Mouse (Mus musculus) layer of hippocampus, adult 18-20 months (tissue): ENCODE data around the gene Prdm15. TPM values are rescaled to one million over a fixed set of nuclear protein-coding genes. Genes with fewer than 3 reads are reported as not detected.

Source experiments
- DNase-seq, 2 experiments: peaks; one replicate each; pipeline ENCODE4 v3.0.0; 2022; ENCODE audit warnings: low spot score in 2 of 2
- microRNA-seq, 2 experiments: library from miRNA; unstranded; fragments of <30 nt; microRNA quantifications; one replicate each; pipeline ENCODE4 v1.2.0; 2021
- total RNA-seq, 2 experiments: library from RNA; stranded (reverse); gene quantifications; 2 replicates each; pipeline ENCODE4 v1.2.3; 2021

Gene Prdm15
- total RNA-seq, 2 experiments from 2014 or later: 23.4 to 24.5 TPM

DNA sequence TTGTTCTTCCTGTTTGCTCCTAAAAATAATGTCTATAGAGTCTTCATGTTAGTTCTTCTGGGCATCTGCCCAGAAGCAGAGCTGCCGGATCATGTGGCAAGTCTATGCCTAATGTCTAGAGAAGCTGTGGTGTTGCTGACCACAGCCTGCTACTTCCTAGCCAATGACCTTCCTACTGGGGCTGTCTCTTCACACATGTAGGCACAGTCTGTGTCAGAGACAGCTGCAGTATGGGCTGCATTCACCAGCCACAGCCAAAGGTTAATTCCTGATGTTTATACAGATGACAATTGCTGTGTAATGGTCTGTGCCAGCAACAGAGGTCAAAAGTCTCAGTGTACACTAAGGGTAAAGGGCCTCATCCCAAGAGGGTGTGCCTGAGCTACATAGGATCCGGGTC is 95.2 kb downstream of the Prdm15 start:
- DNase-seq: no peak

DNA sequence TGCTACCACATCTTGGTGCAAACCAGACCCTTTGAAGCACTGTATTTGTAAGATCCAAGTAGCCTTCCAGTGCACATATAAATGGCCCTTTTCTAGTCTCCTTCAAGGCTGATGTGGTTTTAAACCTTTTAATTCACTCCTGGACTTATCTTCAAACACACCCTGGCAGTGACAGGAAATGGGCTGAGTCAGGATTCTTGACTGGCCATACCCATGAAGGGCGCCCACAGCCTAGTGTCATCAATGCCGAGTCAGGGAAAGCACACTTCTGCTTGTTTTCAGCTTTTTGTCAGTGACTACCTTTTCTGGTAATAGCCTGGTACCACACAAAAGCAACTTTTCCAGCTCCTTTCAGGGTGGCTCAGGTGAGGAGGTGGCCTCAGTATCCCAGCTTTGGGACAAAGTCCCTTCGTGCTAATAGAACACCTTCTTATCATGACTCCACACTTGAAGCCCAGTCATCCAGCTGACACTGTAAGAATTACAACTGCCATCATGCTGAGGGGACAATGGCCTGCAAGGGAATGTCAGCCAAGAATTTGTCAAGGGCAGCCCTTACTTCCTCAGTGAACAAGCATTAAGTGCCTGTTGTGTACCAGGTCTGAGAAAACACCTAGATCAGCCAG is 99.2 kb downstream of the Prdm15 start:
- DNase-seq: no peak

DNA sequence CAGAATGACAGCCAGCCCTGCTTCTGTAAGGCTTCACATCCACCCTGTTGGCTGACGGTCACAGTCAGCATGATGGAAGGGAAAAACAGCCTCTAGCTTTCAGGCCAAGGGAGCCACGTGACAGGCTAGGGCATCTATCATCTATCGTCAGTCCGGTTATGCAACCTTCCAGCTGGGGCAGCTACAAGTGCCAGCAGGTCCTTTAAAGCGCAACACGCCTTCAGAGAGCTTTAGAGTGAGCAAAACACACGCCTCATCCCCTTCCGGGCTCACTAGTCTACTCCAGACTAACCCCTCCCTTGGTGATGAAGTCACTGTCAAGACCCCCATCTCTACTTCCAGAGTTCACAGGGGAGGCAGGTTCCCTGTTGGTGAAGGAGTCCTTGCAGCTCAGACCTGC is 99.8 kb downstream of the Prdm15 start:
- DNase-seq: peak; percentile 43 to 69

DNA sequence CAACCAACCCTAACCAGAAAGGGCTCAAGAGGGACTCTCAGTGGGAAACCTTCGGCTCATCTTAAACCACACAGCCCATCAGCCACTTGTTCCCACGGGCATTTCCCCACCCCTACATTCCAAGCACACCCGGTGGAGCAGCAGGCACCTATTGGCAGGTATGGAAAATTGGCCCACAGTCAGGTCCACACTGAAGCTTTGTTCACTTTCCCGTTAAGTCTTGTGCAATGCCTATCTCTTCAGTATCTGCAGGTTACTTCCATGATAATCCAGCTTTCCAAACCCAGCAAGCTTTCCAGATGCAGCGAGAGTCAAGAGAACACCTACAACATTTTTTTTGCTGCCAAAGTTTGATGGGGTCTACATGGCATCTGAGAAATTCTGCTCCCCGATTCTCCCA is 103.2 kb downstream of the Prdm15 start:
- DNase-seq: no peak

Small RNA genes within 50 kb of the gene (microRNA-seq; reads per million reads assigned to microRNA genes)
- gene Mir6964: 0.20 to 0.49 reads per million in 2 experiments

Other genes with a start within 250 kb of the Prdm15 start
- gene Tmprss2, start 240.7 kb downstream of the Prdm15 start, total RNA-seq: not detected
- gene Ripk4, start 88.1 kb downstream of the Prdm15 start, total RNA-seq: 1 to 10 TPM in 1 of 2 experiments, under 1 TPM in 1; 0.92 to 1.3 TPM
- 10 to 100 TPM; 12.0 to 18.5 TPM for gene C2cd2, start 110.7 kb upstream of the Prdm15 start, total RNA-seq
- gene Zbtb21, start 110.8 kb upstream of the Prdm15 start, total RNA-seq: 10 to 100 TPM; 26.7 to 27.8 TPM
- 10 to 100 TPM; 25.0 to 26.3 TPM for gene B230307C23Rik, start 145.5 kb upstream of the Prdm15 start, total RNA-seq
- gene A630089N07Rik, start 230.6 kb upstream of the Prdm15 start, total RNA-seq: 1 to 10 TPM; 6.7 to 7.4 TPM